Mouse (Mus musculus): ENCODE measurements around the gene Lin28a. TPM values are rescaled to one million over a fixed set of nuclear protein-coding genes. Genes with fewer than 3 reads are reported as not detected.

Gene Lin28a
- polyA plus RNA-seq, 1 experiment from 2014 or later = 0.16 TPM

- no peaks in the 10 kb centered on the region for H3K36me3 ChIP-seq (ENCODE audit: control insufficient read depth, insufficient read depth, low read length)
- WGBS = 84% methylated on average over 6 of the region's 6 CpGs
- no peak for ATAC-seq
- H3K9me3 ChIP-seq (ENCODE audit: control insufficient read depth, low read length) = no peaks in the 10 kb centered on the region
- H3K27ac ChIP-seq (ENCODE audit: low read depth, low read length) = no peak overlapping the region
- no peak overlapping the region for H3K9ac ChIP-seq (ENCODE audit: low read depth, low read length)
- H3K4me2 ChIP-seq (ENCODE audit: low read length) = no peak overlapping the region; the same call in 1 of the 2 replicates
- H3K4me1 ChIP-seq (ENCODE audit: control insufficient read depth, insufficient read depth, low read depth, low read length) = no peaks in the 10 kb centered on the region
- H3K27me3 ChIP-seq (replicated peaks; ENCODE audit: control insufficient read depth, insufficient read depth, low read length) = no peaks in the 10 kb centered on the region; the same call in none of the 2 replicates
- no peak overlapping the region for H3K4me3 ChIP-seq (ENCODE audit: low read length)
Measured at GRCm38 (mm10) chr4:134058908-134059307, 40.3 kb upstream of the Lin28a start.

- Histone ChIP-seq H3K9me3 (ENCODE audit: control insufficient read depth, low read length) (no peaks in the 10 kb centered on the region), H3K27ac (ENCODE audit: low read depth, low read length) (no peak overlapping the region), H3K4me2 (ENCODE audit: low read length) (peak overlapping the region; percentile 15; the same call in 1 of the 2 replicates), H3K36me3 (ENCODE audit: control insufficient read depth, insufficient read depth, low read length) (no peaks in the 10 kb centered on the region), H3K4me1 (ENCODE audit: control insufficient read depth, insufficient read depth, low read depth, low read length) (no peaks in the 10 kb centered on the region), H3K4me3 (ENCODE audit: low read length) (no peak overlapping the region), H3K9ac (ENCODE audit: low read depth, low read length) (no peak overlapping the region), H3K27me3 (replicated peaks; ENCODE audit: control insufficient read depth, insufficient read depth, low read length) (no peaks in the 10 kb centered on the region; the same call in none of the 2 replicates)
- 31% methylated on average over 14 of the region's 14 CpGs for WGBS
- ATAC-seq = no peak
Measured at GRCm38 (mm10) chr4:134058166-134058715, 39.6 kb upstream of the Lin28a start.

- 95% methylated on average over 3 of the region's 3 CpGs for WGBS
- no peak for ATAC-seq
- Histone ChIP-seq H3K36me3 (ENCODE audit: control insufficient read depth, insufficient read depth, low read length) (no peaks in the 10 kb centered on the region), H3K9ac (ENCODE audit: low read depth, low read length) (no peak within 1 kb of the TSS; the same call in 1 of the 2 replicates), H3K27ac (ENCODE audit: low read depth, low read length) (no peak within 1 kb of the TSS), H3K9me3 (ENCODE audit: control insufficient read depth, low read length) (no peaks in the 10 kb centered on the region), H3K4me3 (ENCODE audit: low read length) (no peak within 1 kb of the TSS), H3K4me2 (ENCODE audit: low read length) (no peak within 1 kb of the TSS), H3K4me1 (ENCODE audit: control insufficient read depth, insufficient read depth, low read depth, low read length) (peaks cover 4% of the 10 kb centered on the region), H3K27me3 (replicated peaks; ENCODE audit: control insufficient read depth, insufficient read depth, low read length) (no peaks in the 10 kb centered on the region)
Measured at GRCm38 (mm10) chr4:134053538-134053937, 34.9 kb upstream of the Lin28a start, which contains the start of gene Zfp683. TSS of gene Zfp683 (plus strand) at chr4:134053838.

GRCm38 (mm10) chr4:134052560-134052959, 33.9 kb upstream of the Lin28a start:
- Histone ChIP-seq H3K27me3 (replicated peaks; ENCODE audit: control insufficient read depth, insufficient read depth, low read length) (no peaks in the 10 kb centered on the region), H3K9ac (ENCODE audit: low read depth, low read length) (no peak overlapping the region), H3K36me3 (ENCODE audit: control insufficient read depth, insufficient read depth, low read length) (no peaks in the 10 kb centered on the region), H3K4me1 (ENCODE audit: control insufficient read depth, insufficient read depth, low read depth, low read length) (peaks cover 4% of the 10 kb centered on the region), H3K9me3 (ENCODE audit: control insufficient read depth, low read length) (no peaks in the 10 kb centered on the region), H3K27ac (ENCODE audit: low read depth, low read length) (no peak overlapping the region), H3K4me2 (ENCODE audit: low read length) (no peak overlapping the region), H3K4me3 (ENCODE audit: low read length) (no peak overlapping the region)
- WGBS = 23% methylated on average over 8 of the region's 8 CpGs
- ATAC-seq = no peak

GRCm38 (mm10) chr4:134051912-134052311, 33.3 kb upstream of the Lin28a start:
- ATAC-seq = no peak
- no peak overlapping the region for H3K9ac ChIP-seq (ENCODE audit: low read depth, low read length)
- peaks cover 4% of the 10 kb centered on the region for H3K4me1 ChIP-seq (ENCODE audit: control insufficient read depth, insufficient read depth, low read depth, low read length)
- no peak overlapping the region for H3K4me2 ChIP-seq (ENCODE audit: low read length)
- no peaks in the 10 kb centered on the region for H3K36me3 ChIP-seq (ENCODE audit: control insufficient read depth, insufficient read depth, low read length)
- H3K27ac ChIP-seq (ENCODE audit: low read depth, low read length) = no peak overlapping the region
- H3K27me3 ChIP-seq (replicated peaks; ENCODE audit: control insufficient read depth, insufficient read depth, low read length) = no peaks in the 10 kb centered on the region
- H3K9me3 ChIP-seq (ENCODE audit: control insufficient read depth, low read length) = no peaks in the 10 kb centered on the region
- H3K4me3 ChIP-seq (ENCODE audit: low read length) = no peak overlapping the region
- WGBS = 82% methylated on average over 5 of the region's 5 CpGs

- Histone ChIP-seq H3K27ac (ENCODE audit: low read depth, low read length) (no peak overlapping the region), H3K27me3 (replicated peaks; ENCODE audit: control insufficient read depth, insufficient read depth, low read length) (no peaks in the 10 kb centered on the region), H3K4me3 (ENCODE audit: low read length) (no peak overlapping the region), H3K4me1 (ENCODE audit: control insufficient read depth, insufficient read depth, low read depth, low read length) (peaks cover 2% of the 10 kb centered on the region), H3K9me3 (ENCODE audit: control insufficient read depth, low read length) (no peaks in the 10 kb centered on the region), H3K4me2 (ENCODE audit: low read length) (no peak overlapping the region), H3K36me3 (ENCODE audit: control insufficient read depth, insufficient read depth, low read length) (no peaks in the 10 kb centered on the region), H3K9ac (ENCODE audit: low read depth, low read length) (no peak overlapping the region)
- no peak for ATAC-seq
- 88% methylated on average over 5 of the region's 5 CpGs for WGBS
Measured at GRCm38 (mm10) chr4:134047648-134048047, 29.0 kb upstream of the Lin28a start.

GRCm38 (mm10) chr4:134043041-134043440, 24.4 kb upstream of the Lin28a start:
- no peak overlapping the region for H3K4me2 ChIP-seq (ENCODE audit: low read length)
- H3K9me3 ChIP-seq (ENCODE audit: control insufficient read depth, low read length) = no peaks in the 10 kb centered on the region
- no peak for ATAC-seq
- 61% methylated on average over 2 of the region's 2 CpGs for WGBS
- no peaks in the 10 kb centered on the region for H3K36me3 ChIP-seq (ENCODE audit: control insufficient read depth, insufficient read depth, low read length)
- no peaks in the 10 kb centered on the region for H3K4me1 ChIP-seq (ENCODE audit: control insufficient read depth, insufficient read depth, low read depth, low read length)
- no peaks in the 10 kb centered on the region for H3K27me3 ChIP-seq (replicated peaks; ENCODE audit: control insufficient read depth, insufficient read depth, low read length)
- no peak overlapping the region for H3K4me3 ChIP-seq (ENCODE audit: low read length)
- H3K9ac ChIP-seq (ENCODE audit: low read depth, low read length) = no peak overlapping the region
- no peak overlapping the region for H3K27ac ChIP-seq (ENCODE audit: low read depth, low read length)

- ATAC-seq = no peak
- Histone ChIP-seq H3K27ac (ENCODE audit: low read depth, low read length) (no peak overlapping the region), H3K4me1 (ENCODE audit: control insufficient read depth, insufficient read depth, low read depth, low read length) (no peaks in the 10 kb centered on the region)
Measured at GRCm38 (mm10) chr4:134041317-134042123, 22.9 kb upstream of the Lin28a start.

GRCm38 (mm10) chr4:134035953-134036352, 17.3 kb upstream of the Lin28a start:
- WGBS = 5% methylated on average over 16 of the region's 16 CpGs
- Histone ChIP-seq H3K4me3 (ENCODE audit: low read length) (no peak overlapping the region), H3K4me1 (ENCODE audit: control insufficient read depth, insufficient read depth, low read depth, low read length) (no peaks in the 10 kb centered on the region), H3K4me2 (ENCODE audit: low read length) (peak overlapping the region; percentile 27; the same call in 1 of the 2 replicates), H3K36me3 (ENCODE audit: control insufficient read depth, insufficient read depth, low read length) (no peaks in the 10 kb centered on the region), H3K27me3 (replicated peaks; ENCODE audit: control insufficient read depth, insufficient read depth, low read length) (no peaks in the 10 kb centered on the region), H3K9me3 (ENCODE audit: control insufficient read depth, low read length) (no peaks in the 10 kb centered on the region), H3K27ac (ENCODE audit: low read depth, low read length) (no peak overlapping the region), H3K9ac (ENCODE audit: low read depth, low read length) (no peak overlapping the region)
- ATAC-seq = peak; percentile 65; the same call in 1 of the 2 replicates

More at GRCm38 (mm10) chr4:134041317-134042123, 22.9 kb upstream of the Lin28a start:
- no peaks in the 10 kb centered on the region for H3K27me3 ChIP-seq (replicated peaks; ENCODE audit: control insufficient read depth, insufficient read depth, low read length)
- H3K4me2 ChIP-seq (ENCODE audit: low read length) = no peak overlapping the region
- no peak overlapping the region for H3K4me3 ChIP-seq (ENCODE audit: low read length)
- no peaks in the 10 kb centered on the region for H3K36me3 ChIP-seq (ENCODE audit: control insufficient read depth, insufficient read depth, low read length)
- no peaks in the 10 kb centered on the region for H3K9me3 ChIP-seq (ENCODE audit: control insufficient read depth, low read length)
- 46% methylated on average over 9 of the region's 9 CpGs for WGBS
- H3K9ac ChIP-seq (ENCODE audit: low read depth, low read length) = no peak overlapping the region

Measured in hindbrain, embryonic 16.5 days (tissue).